Comparison of ENCODE assay signal across 29 mouse cellular contexts in genomic region chr10:56782265-56782664, GRCm38 (mm10).
DNase-seq lines count a peak whose midpoint lies in the region; ATAC-seq and TF ChIP-seq lines count a peak whose summit lies in the region.
"Had no signal": no experiment of that assay in that cellular context is flagged by ENCODE, and none has a peak within 500 bp of the region (broad histone marks: within the 10 kb centered on the region; RNA-seq: fewer than 3 reads in every experiment).

No protein-coding gene starts in this region.

- in situ Hi-C loops in Patski (cut with MboI; ENCODE audit: low pct_unique_long_range_greater_than_20kb), result no loop called here

- H3K27ac ChIP-seq in hindbrain, embryonic 10.5 days, result no peak overlapping the region
- H3K27ac ChIP-seq in forebrain, embryonic 10.5 days, result no peak overlapping the region
- H3K27ac ChIP-seq: embryonic facial prominence, embryonic 12.5 days; gastrocnemius, adult 2 months; kidney, embryonic 15.5 days; layer of hippocampus, adult 2 months; limb, embryonic 13.5 days; lung, embryonic 15.5 days; midbrain, embryonic 12.5 days had no signal

- no peak overlapping the region for H3K4me3 ChIP-seq in hindbrain, embryonic 10.5 days
- H3K4me3 ChIP-seq in forebrain, embryonic 10.5 days, result no peak overlapping the region
- H3K4me3 ChIP-seq: embryonic facial prominence, embryonic 12.5 days; gastrocnemius, adult 2 months; heart, embryonic 12.5 days; kidney, embryonic 15.5 days; layer of hippocampus, adult 2 months; limb, embryonic 13.5 days; lung, embryonic 15.5 days; megakaryocyte, embryonic 14.5 days; midbrain, embryonic 12.5 days had no signal

- H3K36me3 ChIP-seq in hindbrain, embryonic 10.5 days, result no peaks in the 10 kb centered on the region
- H3K36me3 ChIP-seq in forebrain, embryonic 10.5 days (replicated peaks), result no peaks in the 10 kb centered on the region
- H3K36me3 ChIP-seq: embryonic facial prominence, embryonic 12.5 days; heart, embryonic 12.5 days; kidney, embryonic 15.5 days; limb, embryonic 13.5 days; lung, embryonic 15.5 days; midbrain, embryonic 12.5 days had no signal

- DNase-seq in urinary bladder, postnatal 14 days (ENCODE audit: low spot score), result peak; percentile 5
- DNase-seq in urinary bladder, postnatal 25 days (ENCODE audit: low spot score), result no peak
- DNase-seq in Patski (ENCODE audit: low read depth, low spot score), result peak; percentile 56
- DNase-seq in adrenal gland, postnatal 14 days, result peak; percentile 58
- no peak for DNase-seq in hindbrain, embryonic 10.5 days (ENCODE audit: low spot score)
- no peak for DNase-seq in heart, postnatal 4 days
- no peak for DNase-seq in right cerebral cortex, adult 2 months (ENCODE audit: low spot score in 2 of 2)
- no peak for DNase-seq in forebrain, embryonic 10.5 days (ENCODE audit: extremely low spot score, low spot score)
- DNase-seq: cerebellum, adult 8-10 months; cerebellum, postnatal 36 days; embryo, embryonic 11 days; gastrocnemius, adult 2 months; gastrocnemius, postnatal 36 days; heart, adult 18-20 months; kidney, adult 18-20 months; kidney, postnatal 25 days; lung, postnatal 36 days; right cerebral cortex, postnatal 14 days; thymus, postnatal 4 days had no signal

- WGBS in hindbrain, embryonic 10.5 days, result 71% methylated on average over 2 of the region's 2 CpGs
- 93% methylated on average over 2 of the region's 2 CpGs for WGBS in forebrain, embryonic 10.5 days

- TF ChIP-seq CTCF in Patski (IDR thresholded peaks at IDR 0.05), result no peak

- H3K27me3 ChIP-seq in Patski, result no peaks in the 10 kb centered on the region
- no peaks in the 10 kb centered on the region for H3K27me3 ChIP-seq in hindbrain, embryonic 10.5 days (ENCODE audit: insufficient read depth, poor library complexity, severe bottlenecking)
- H3K27me3 ChIP-seq in forebrain, embryonic 10.5 days (ENCODE audit: poor library complexity, severe bottlenecking), result no peaks in the 10 kb centered on the region
- H3K27me3 ChIP-seq: embryonic facial prominence, embryonic 12.5 days; heart, embryonic 12.5 days; kidney, embryonic 15.5 days; limb, embryonic 13.5 days; lung, embryonic 15.5 days; megakaryocyte, embryonic 14.5 days; midbrain, embryonic 12.5 days had no signal

- peak; percentile 99 for ATAC-seq in Patski
- ATAC-seq: forebrain, embryonic 16.5 days; hindbrain, embryonic 16.5 days had no signal

- CTCF ChIA-PET in Patski (lab: Charles Lee), result interaction anchor here (0.7 to 1.2 kb wide), 3 partner anchors 13 to 391 kb away, joined by 3 to 4 read pairs (median 3); no protein-coding TSS in a partner anchor

- no peaks in the 10 kb centered on the region for H3K9me3 ChIP-seq in hindbrain, embryonic 10.5 days
- H3K9me3 ChIP-seq in forebrain, embryonic 10.5 days, result no peaks in the 10 kb centered on the region
- H3K9me3 ChIP-seq: embryonic facial prominence, embryonic 12.5 days; heart, embryonic 12.5 days; kidney, embryonic 15.5 days; limb, embryonic 13.5 days; lung, embryonic 15.5 days; megakaryocyte, embryonic 14.5 days; midbrain, embryonic 12.5 days had no signal

- H3K4me1 ChIP-seq in hindbrain, embryonic 10.5 days (replicated peaks), result peaks cover 9% of the 10 kb centered on the region
- H3K4me1 ChIP-seq in forebrain, embryonic 10.5 days, result peaks cover 10% of the 10 kb centered on the region
- H3K4me1 ChIP-seq: embryonic facial prominence, embryonic 12.5 days; heart, embryonic 12.5 days; kidney, embryonic 15.5 days; limb, embryonic 13.5 days; lung, embryonic 15.5 days; megakaryocyte, embryonic 14.5 days; midbrain, embryonic 12.5 days had no signal

- POLR2A ChIA-PET in Patski (lab: Charles Lee), result no interaction called here

Comparison
In these comparisons a context has a peak if more than half of its experiments do, and no peak if none do; other contexts are left out.
1. DNase-seq: peak in urinary bladder, postnatal 14 days (single experiment), Patski (single experiment) and adrenal gland, postnatal 14 days (single experiment); none in urinary bladder, postnatal 25 days (single experiment), hindbrain, embryonic 10.5 days (single experiment), heart, postnatal 4 days (single experiment), right cerebral cortex, adult 2 months (0 of 2) and forebrain, embryonic 10.5 days (single experiment).